Mouse (Mus musculus) heart, adult 2 months (tissue): ENCODE measurements at regions not wholly inside any gene's neighbourhood (a gene's known extent, or its start where the extent isn't known, plus 50 kb on each side); places are given as distances from the start of the nearest gene placed in this dataset.

Experiments
- CTCF ChIP-seq: fragments of 200-600 bp; IDR thresholded peaks from 2 replicates; pipeline ENCODE4 v1.8.1; 2022; ENCODE audit warnings: antibody characterized with exemption, mild to moderate bottlenecking, moderate library complexity
- POLR2A ChIP-seq: fragments of 200-500 bp; IDR thresholded peaks from 2 replicates; pipeline ENCODE4 v1.6.1; 2011; ENCODE audit warnings: mild to moderate bottlenecking, low read depth, low read length, control low read depth; ENCODE audit not compliant: insufficient read depth

- no peak for TF ChIP-seq POLR2A
- TF ChIP-seq CTCF, result no peak
Measured at GRCm38 (mm10) chr8:26844132-26844808, 132.9 kb upstream of the Zfp703 start.
